Mouse (Mus musculus): ENCODE measurements at regions not wholly inside any gene's neighbourhood (a gene's known extent, or its start where the extent isn't known, plus 50 kb on each side); places are given as distances from the start of the nearest gene placed in this dataset.

DNA sequence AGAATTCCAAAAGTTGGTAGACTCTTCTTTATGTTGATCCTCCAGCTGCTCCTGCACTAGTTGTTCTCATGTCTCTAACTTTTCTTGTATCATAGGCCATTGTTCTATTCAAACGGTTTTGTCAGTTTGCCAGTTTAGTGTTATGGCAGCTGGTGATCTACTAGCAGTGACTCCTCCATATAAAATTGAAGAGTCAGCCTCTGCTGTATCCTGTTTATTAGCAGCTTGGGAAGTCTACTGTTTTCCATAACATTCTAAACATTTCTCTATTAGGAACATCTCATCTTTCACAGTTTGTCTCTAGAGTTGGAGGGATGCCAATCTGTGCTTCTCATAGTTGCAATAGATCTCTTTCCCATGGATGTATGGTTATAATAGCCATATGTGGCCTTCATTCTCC is 58.6 kb downstream of the Drd1 start:
- no peak overlapping the region for H3K27ac ChIP-seq
- TF ChIP-seq CTCF (conservative IDR thresholded peaks at IDR 0.05): no peak
- no peak for DNase-seq (ENCODE audit: low spot score in 2 of 2)
- H3K4me3 ChIP-seq: no peak overlapping the region

DNA sequence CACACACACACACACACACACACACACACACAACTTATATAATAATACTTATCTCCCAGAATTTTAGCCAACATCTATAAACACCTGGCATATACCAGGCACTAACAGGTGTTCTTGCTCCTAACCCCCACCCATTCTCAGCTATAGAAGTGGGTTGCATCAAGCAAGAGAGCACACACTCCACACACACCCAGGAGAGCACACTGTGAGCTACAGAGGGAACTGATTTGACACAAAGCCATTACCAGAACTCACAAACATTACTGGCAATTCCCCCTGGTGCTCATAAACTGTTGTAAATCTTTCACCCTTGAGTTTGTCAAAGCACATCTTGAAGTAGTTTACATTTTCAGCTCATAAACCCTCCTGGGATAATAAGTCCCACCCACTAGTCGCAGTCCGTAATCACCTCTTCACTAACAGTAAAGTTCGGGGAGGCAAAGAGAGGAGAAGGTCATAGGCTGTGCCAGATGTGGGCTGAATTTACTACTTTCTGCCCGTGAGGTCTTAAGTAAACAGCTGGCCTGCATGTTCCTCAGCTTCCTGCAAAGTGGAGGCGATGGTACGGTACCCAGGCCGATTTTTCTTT is 62.5 kb downstream of the Drd1 start:
- no peak overlapping the region for H3K27ac ChIP-seq
- DNase-seq (ENCODE audit: low spot score in 2 of 2): no peak
- no peak for TF ChIP-seq CTCF (conservative IDR thresholded peaks at IDR 0.05)
- H3K4me3 ChIP-seq: no peak overlapping the region

DNA sequence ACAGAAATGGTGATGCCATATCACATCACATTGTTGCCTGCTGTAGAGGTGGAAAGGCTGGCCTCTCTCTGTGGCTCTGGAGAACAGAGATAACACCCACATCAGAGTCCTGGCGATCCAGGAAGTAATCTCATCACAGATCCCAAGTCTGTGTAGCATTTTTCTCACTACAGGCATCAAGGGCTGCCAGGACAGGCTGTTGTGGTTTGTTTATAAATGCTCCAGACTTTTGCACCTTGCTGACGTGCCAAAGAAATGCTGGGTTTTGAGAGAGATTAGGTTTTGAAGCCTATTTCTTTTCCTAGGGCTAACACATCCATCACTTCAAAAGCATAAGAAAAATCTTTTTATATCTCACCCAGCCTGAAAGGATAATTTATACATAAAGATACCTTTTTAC is 76.3 kb downstream of the Drd1 start:
- Histone ChIP-seq H3K27ac (no peak overlapping the region), H3K4me3 (no peak overlapping the region)
- TF ChIP-seq CTCF (conservative IDR thresholded peaks at IDR 0.05): no peak
- no peak for DNase-seq (ENCODE audit: low spot score in 2 of 2)

- TF ChIP-seq CTCF (conservative IDR thresholded peaks at IDR 0.05): no peak
- no peak overlapping the region for H3K4me3 ChIP-seq
- H3K27ac ChIP-seq: no peak overlapping the region
- peak in 1 of 2 experiments; percentile 39 for DNase-seq (ENCODE audit: low spot score in 2 of 2)
These were observed 86.1 kb downstream of the Drd1 start for GRCm38 (mm10) chr13:53969421-53969820.

- peak; percentile 65 to 69 for DNase-seq (ENCODE audit: low spot score in 2 of 2)
- H3K4me3 ChIP-seq: no peak overlapping the region
- no peak overlapping the region for H3K27ac ChIP-seq
- no peak for TF ChIP-seq CTCF (conservative IDR thresholded peaks at IDR 0.05)
These were observed 99.3 kb downstream of the Drd1 start for GRCm38 (mm10) chr13:53956167-53956566.

DNA sequence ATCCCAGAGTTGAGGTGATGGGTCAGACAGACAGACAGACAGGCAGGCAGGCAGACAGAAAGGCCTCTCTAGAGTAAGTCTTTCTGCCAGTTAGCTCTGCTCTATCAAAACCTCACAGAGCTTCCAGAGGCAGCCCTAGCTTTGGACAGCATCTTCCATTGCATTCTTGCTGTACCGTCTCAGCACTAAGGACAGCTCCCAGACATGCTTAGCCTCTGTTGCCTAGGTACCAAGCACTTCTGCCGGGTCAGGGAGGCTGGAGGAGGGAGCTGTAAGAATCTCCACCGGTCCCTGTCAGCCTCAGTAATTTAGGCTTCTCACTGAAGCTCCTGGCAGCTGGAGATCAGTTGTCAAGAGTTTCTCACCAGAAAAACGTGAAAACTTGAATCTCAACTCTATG is 107.4 kb downstream of the Drd1 start:
- H3K4me3 ChIP-seq: no peak overlapping the region
- H3K27ac ChIP-seq: no peak overlapping the region
- no peak for DNase-seq (ENCODE audit: low spot score in 2 of 2)
- no peak for TF ChIP-seq CTCF (conservative IDR thresholded peaks at IDR 0.05)

DNA sequence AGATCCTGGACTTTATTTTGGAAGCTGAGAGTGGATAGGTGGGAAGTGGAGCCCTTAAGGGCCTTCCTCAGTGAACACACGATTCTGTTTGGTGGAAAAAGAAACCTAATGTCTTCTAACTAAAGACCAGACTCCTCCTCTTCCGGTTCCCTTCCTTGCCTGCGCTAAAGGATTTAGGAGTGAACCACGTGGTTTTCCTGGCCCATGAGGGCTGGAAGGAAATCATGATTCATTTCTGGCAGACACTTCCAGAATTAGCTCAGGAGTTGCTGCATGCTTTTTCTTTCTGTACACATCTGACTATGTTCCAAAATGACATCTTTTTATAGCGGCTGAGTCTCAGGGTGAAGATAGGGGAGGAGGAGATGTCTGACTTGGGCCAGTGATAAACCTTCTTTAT is 109.8 kb downstream of the Drd1 start:
- no peak for DNase-seq (ENCODE audit: low spot score in 2 of 2)
- no peak for TF ChIP-seq CTCF (conservative IDR thresholded peaks at IDR 0.05)
- no peak overlapping the region for H3K4me3 ChIP-seq
- no peak overlapping the region for H3K27ac ChIP-seq

- no peak overlapping the region for H3K4me3 ChIP-seq
- no peak overlapping the region for H3K27ac ChIP-seq
- peak in 1 of 2 experiments; percentile 39 for DNase-seq (ENCODE audit: low spot score in 2 of 2)
- TF ChIP-seq CTCF (conservative IDR thresholded peaks at IDR 0.05): no peak
These were observed 114.3 kb downstream of the Drd1 start for GRCm38 (mm10) chr13:53941005-53941747.

- DNase-seq (ENCODE audit: low spot score in 2 of 2): no peak
- TF ChIP-seq CTCF (conservative IDR thresholded peaks at IDR 0.05): no peak
These were observed 120.3 kb downstream of the Drd1 start for GRCm38 (mm10) chr13:53935174-53935699.

DNA sequence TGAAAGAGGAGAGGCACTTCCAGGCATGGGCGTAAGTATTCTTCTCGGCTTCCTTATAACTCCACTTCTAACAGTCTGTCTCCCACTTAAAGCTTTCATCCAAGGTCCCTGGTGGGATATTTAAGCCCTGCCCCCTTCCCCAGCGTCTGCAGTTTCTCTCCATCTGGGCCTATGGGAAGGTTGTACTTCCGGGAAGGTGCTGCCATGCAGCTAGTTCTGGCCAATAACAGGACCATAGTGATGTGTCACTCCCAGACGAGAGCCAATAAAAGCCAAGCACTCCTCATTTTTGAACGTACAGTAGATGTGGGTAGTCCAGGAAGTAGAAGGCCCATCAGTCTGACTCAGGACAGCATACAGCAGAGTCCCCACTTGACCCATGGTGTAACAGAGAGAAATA is 121.0 kb downstream of the Drd1 start:
- Histone ChIP-seq H3K4me3 (no peak overlapping the region), H3K27ac (no peak overlapping the region)
- DNase-seq (ENCODE audit: low spot score in 2 of 2): no peak
- TF ChIP-seq CTCF (conservative IDR thresholded peaks at IDR 0.05): no peak

More at GRCm38 (mm10) chr13:53935174-53935699, 120.3 kb downstream of the Drd1 start:
- Histone ChIP-seq H3K4me3 (no peak overlapping the region), H3K27ac (no peak overlapping the region)

DNA sequence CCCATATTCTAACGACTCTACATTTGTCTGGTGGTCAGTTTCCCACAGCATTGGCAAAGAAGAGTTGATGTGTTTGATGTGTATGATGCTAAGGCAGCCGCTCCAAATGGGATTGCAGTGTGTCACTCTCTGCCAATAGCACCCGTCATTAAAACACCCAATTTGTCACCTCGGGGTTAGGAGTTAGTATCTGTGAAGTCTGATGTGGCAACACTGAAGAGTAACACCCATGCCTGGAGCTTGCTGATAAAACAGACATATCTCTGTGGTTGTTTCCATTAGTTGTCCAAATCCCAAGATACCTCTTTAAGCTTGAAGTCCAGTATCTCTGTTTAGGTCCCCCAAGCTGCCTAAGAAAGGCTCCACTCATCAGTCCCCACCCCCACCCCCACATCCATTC is 129.4 kb downstream of the Drd1 start:
- H3K4me3 ChIP-seq: no peak overlapping the region
- no peak for DNase-seq (ENCODE audit: low spot score in 2 of 2)
- no peak for TF ChIP-seq CTCF (conservative IDR thresholded peaks at IDR 0.05)
- no peak overlapping the region for H3K27ac ChIP-seq

DNA sequence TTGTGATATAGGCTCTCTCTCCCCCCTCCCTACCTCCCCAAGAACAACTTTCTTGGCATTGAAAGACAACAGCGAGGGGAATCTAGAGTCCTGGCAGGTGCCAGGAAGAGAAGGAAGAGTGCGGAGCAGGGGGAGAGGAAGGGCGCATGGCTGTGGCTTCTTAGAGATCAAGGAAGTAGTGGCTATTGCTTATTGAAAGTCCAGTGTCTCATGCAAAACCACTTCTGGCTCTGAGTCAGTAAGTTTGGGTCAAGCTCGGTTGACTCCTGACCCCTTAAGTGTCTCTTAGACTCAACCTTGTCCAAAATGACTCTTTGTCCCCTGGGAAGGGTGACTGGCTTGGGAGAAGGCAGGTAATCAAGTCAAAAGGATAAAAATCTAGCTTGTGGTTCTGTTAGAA is 131.1 kb downstream of the Drd1 start:
- no peak for DNase-seq (ENCODE audit: low spot score in 2 of 2)
- no peak overlapping the region for H3K4me3 ChIP-seq
- no peak overlapping the region for H3K27ac ChIP-seq
- TF ChIP-seq CTCF (conservative IDR thresholded peaks at IDR 0.05): no peak

DNA sequence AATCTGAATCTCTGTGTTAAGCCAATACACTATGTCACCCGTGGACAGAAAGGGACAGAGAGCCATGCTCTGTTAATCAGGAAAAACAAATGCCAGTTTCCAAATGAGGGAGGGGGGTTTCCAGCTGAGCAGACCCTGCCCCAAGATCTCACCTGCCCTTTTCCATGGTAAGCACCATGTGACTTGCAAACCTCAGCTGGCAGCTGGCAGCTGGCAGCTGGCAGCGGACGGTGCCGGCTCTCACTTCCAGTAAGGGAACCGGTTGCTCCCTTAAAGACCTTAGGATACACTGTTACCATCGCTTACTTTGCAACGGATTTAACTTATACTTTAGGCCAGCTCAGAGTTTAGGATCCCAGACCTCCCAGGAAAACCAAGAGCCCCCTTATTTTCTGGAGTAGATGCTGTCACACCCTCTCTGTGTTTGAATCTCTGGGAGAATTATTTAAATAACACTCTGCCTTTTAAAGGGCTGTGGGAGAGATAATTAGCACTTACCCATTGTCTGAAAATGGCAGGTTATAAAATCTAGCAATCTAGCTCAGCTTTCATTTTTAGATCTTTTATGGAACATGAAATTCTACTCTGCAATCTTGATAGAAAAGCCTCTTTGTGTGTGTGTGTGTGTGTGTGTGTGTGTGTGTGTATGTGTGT is 131.7 kb downstream of the Drd1 start:
- Histone ChIP-seq H3K4me3 (no peak overlapping the region), H3K27ac (no peak overlapping the region)
- no peak for DNase-seq (ENCODE audit: low spot score in 2 of 2)
- no peak for TF ChIP-seq CTCF (conservative IDR thresholded peaks at IDR 0.05)
